Mouse (Mus musculus) Patski (cell line): ENCODE results near the gene Abcf2. TPM values are rescaled to one million over a fixed set of nuclear protein-coding genes. Genes with fewer than 3 reads are reported as not detected.
A peak's percentile ranks its signal among the peaks of the same experiment; 100 is the strongest.
"Not testable (repeated sequence)": the region's sequence is repeated elsewhere in the genome, so short reads cannot be mapped to it uniquely, and the experiment has no call there.

Source experiments
- ATAC-seq: fragments of 100-300 bp; one replicate; pipeline ENCODE4 v1.8.0; 2021
- CTCF ChIA-PET: fragments of 350-600 bp; sonication (Branson Sonifier 250); formaldehyde crosslinking; loops from one replicate; lab custom pipeline; 2022; ENCODE audit warnings: inconsistent platforms; lab: Charles Lee
- POLR2A ChIA-PET: fragments of 350-600 bp; sonication (Branson Sonifier 250); formaldehyde crosslinking; loops from one replicate; lab custom pipeline; 2022; ENCODE audit warnings: antibody characterized with exemption, inconsistent platforms; lab: Charles Lee
- DNase-seq: peaks from one replicate; pipeline ENCODE4 v3.0.0-alpha.2; 2011; ENCODE audit warnings: low read depth, low spot score
- H3K27me3 ChIP-seq: fragments of 371-371 bp; one replicate; pipeline ENCODE4 v1.5.1; 2021
- CTCF ChIP-seq: fragments of 100-300 bp; IDR thresholded peaks from one replicate; pipeline ENCODE4 v1.5.1; 2021
- in situ Hi-C: fragments of 300-500 bp; cut with MboI; formaldehyde crosslinking; loops from 3 replicates; pipeline ENCODE4 v1.11.1; 2018; ENCODE audit warnings: low pct_unique_long_range_greater_than_20kb, mixed read lengths
- polyA plus RNA-seq: library from polyadenylated mRNA; unstranded; gene quantifications from one replicate; pipeline ENCODE4 v1.2.3, GENCODE M21; 2021

Gene Abcf2
- polyA plus RNA-seq, 1 experiment from 2014 or later = 110 TPM

DNA sequence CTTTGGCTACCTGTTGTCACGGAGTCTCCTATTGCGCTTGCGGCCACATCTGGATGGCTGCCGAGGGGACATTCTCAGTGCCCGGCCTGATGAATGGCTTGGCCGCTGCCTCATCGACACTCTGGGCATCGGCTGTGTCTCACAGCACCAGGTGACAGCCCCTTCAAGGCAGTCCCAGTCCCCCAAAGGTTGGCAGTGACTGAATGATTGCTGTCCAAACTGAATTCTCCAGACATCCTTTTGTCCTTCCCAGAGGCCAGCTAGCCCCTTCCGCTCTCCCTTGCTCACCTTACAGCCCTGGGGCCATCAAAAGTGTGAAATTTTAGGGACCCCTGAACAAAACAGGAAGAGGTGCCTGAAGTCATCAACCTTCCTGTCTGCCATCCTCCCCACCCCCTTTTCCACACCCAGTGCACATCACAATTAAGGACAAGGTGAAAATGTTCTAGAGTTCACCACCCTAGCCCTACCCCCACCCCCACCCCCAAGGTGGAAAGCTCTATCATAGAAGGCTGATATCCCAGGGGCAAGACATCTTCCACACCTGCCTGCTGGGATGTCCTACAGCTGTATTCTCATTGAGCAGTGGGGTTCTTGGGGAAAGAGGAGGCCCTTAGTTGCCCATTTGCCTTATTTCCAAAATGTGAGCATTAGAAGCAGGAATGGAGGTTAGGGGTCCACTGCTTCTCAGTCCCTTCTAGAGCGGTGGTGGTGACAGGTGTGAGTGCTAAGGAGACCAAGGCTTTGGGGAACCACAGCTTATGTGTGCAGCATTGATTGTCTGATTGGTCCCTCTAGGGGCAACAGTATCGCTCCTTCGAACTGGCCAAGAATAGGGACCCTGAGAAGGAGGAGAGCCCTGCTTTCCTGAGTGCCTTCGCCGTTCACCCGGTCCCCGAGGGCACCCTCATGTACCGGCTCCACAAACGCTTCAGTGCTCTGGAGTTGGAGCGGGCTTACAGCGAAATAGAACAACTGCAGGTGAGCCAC, 12.5 kb upstream of the Abcf2 start:
- TF ChIP-seq CTCF = no peak
- in situ Hi-C loops = no loop called here

DNA sequence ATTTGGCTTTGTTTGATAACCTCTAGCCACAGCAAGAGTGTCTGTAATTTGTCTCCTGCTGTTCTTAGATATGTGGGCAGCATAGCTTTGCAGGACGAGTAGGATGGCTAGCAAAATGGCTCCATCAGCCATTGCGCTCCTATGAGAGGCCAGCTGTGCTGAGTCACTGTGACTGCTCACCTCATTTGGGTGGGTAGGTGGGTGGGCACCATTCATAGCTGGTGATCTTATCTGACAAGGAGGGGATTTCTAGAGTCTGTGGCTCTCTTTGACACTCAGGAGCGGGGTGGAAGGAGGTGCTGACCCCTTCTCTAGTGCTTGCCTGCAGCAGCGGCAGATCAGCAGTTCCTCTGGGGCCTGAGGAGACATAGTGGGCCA, 9.9 kb upstream of the Abcf2 start:
- in situ Hi-C loops = no loop called here
- ATAC-seq = peak; percentile 4
- CTCF ChIA-PET = interaction anchor here (7.2 kb wide), 1 partner anchor 9 kb away, joined by 49 read pairs; no protein-coding TSS in a partner anchor

More for the DNA sequence above, 12.5 kb upstream of the Abcf2 start:
- H3K27me3 ChIP-seq = no peaks in the 10 kb centered on the region
- ChIA-PET CTCF (interaction anchor here (7.2 kb wide), 1 partner anchor 6 kb away, joined by 49 read pairs; no protein-coding TSS in a partner anchor), POLR2A (interaction anchor here (0.6 to 1.6 kb wide), 3 partner anchors 12 to 98 kb away, joined by 3 to 4 read pairs (median 3); no protein-coding TSS in a partner anchor)
- ATAC-seq (no peak), DNase-seq (no peak)

DNA sequence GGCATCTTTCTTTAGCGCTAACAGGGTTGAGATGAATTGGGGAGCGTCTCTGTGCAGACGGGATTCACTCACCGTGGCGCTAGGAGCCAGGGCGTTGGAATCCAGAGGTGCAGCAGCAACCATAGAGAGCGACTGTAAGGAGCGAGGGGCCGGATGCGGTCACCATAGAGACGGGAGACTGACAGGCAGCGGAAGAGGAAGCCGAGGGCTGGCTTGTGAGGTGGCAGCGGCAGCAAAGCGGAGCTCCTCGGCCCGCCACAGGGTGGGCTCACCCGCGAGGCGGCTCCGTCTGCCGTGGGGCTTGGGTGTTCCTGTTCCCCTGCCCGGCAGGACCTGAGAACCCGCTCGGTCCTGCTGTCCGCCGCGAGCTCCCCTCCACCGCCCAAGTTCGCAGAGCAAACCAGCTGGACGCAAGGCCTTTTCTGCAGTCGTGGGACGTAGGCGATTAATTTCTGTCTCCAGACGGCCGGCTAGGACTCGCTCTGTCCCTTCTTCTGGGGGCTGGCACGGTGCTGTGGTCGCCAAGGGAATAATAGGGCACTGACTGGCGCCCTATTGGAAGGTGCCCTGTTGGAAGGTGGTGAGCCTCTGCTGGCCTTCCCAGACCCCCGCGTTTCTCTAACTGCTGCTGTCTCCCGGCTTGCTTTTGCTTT, 9.4 kb upstream of the Abcf2 start, which contains the start of gene Chpf2:
Gene Chpf2, plus strand, starts transcription at position 195 of the 653 bp plus-strand sequence.
- POLR2A ChIA-PET = interaction anchor here (0.7 to 1.5 kb wide), 6 partner anchors 10 to 161 kb away, joined by 3 to 5 read pairs (median 4); partner anchors contain the start of gene Abcf2
- no peak for TF ChIP-seq CTCF
- DNase-seq (no peak), ATAC-seq (peak; percentile 67)
- CTCF ChIA-PET = interaction anchor here (7.2 kb wide), 1 partner anchor 9 kb away, joined by 49 read pairs; no protein-coding TSS in a partner anchor
- no peaks in the 10 kb centered on the region for H3K27me3 ChIP-seq
- in situ Hi-C loops = no loop called here

More for the DNA sequence above, 9.9 kb upstream of the Abcf2 start:
- POLR2A ChIA-PET = interaction anchor here (1.0 to 1.5 kb wide), 4 partner anchors 10 to 162 kb away, joined by 3 to 5 read pairs (median 4); partner anchors contain the start of gene Abcf2
- no peak for DNase-seq
- no peaks in the 10 kb centered on the region for H3K27me3 ChIP-seq
- TF ChIP-seq CTCF = no peak

DNA sequence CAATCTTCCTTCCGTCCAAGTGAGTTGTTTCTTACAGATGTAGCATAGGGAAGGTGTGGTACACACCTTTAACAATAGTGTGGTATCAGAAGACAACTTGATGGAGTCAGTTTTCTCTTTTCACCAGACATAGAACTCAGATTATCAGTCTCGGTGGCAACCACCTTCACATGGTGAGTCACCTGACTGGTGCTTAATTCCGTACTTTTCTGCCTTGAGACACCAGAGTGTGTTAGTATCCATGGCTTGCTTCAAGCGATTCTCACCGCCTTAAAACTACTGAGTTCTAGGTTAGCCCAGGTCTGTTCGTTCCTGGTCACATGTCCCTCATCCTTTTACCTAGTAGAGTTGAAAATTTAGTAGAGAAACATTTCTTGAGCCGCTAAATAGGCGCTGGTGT, 8.8 kb upstream of the Abcf2 start:
- ATAC-seq = no peak
- CTCF ChIA-PET = interaction anchor here (7.2 kb wide), 1 partner anchor 10 kb away, joined by 49 read pairs; no protein-coding TSS in a partner anchor
- POLR2A ChIA-PET = interaction anchor here (0.7 to 1.5 kb wide), 5 partner anchors 9 to 17 kb away, joined by 4 to 5 read pairs (median 4); partner anchors contain the start of gene Abcf2

DNA sequence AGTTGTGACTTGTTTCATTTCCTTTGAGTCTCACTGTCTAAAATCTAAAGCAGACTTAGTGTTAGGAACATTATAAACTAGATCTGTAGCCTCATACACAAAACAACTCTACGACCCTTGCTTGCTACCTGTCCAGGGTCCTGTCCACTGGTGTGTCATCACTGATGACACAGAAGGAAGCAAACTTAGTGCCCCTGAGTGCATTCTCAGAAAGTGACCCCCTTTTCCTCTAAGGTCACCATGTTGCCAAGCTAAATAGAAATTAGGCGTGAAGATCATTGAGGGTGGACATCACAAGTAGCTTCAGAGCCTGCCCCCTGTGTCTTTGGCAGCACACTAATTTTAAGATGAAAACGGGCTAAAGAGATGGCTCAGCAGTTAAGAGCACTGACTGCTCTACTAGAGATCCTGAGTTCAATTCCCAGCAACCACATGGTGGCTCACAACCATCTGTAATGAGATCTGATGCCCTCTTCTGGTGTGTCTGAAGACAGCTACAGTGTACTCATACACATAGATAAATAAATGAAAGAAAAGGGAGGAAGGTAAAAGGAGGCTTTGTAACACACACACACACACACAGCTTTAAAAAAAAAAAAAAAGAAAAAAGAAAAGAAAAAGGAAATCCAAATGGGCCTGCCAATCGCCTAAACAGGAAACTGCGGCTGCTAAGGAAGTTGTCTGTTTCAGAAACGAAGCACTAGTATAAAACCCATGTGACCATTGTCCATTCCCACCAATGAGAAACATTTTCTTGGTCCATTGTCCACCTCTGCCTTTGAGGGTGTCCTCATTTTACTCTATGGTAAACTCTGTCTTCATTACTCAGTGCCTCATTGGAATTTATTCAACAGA, 1.1 kb upstream of the Abcf2 start:
- ATAC-seq = no peak
- CTCF ChIA-PET = interaction anchor here (2.1 kb wide), 1 partner anchor 19 kb away, joined by 9 read pairs; no protein-coding TSS in a partner anchor
- H3K27me3 ChIP-seq = no peaks in the 10 kb centered on the region
- in situ Hi-C loops = no loop called here
- DNase-seq = no peak
- POLR2A ChIA-PET = interaction anchor here (0.6 to 1.4 kb wide), 2 partner anchors 38 to 591 kb away, joined by 3 read pairs; partner anchors contain the start of gene Asb10
- TF ChIP-seq CTCF = no peak

More for the DNA sequence above, 8.8 kb upstream of the Abcf2 start:
- in situ Hi-C loops = no loop called here
- H3K27me3 ChIP-seq = no peaks in the 10 kb centered on the region
- DNase-seq = no peak
- TF ChIP-seq CTCF = no peak

DNA sequence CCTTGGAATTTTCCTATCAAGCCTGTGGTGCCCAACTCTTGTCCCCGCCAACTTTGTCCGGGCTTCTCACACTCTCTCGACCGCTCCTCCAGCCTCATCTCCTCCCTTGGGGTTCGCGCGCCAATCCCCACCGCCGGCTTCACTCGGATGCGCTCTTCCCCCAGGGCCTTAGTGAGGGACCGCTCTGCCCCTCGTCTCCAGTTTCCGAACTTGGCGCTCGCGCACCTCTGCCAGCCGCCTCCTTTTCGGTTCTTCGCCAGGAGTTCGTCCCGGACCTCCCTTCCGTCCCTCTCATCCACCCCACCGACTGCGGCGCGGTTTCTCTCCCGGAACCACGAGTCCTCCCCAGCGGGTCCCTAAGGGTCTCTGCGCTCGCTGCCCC, 475 bp downstream of the Abcf2 start:
- peak; percentile 44 for ATAC-seq
- in situ Hi-C loops = no loop called here
- no peaks in the 10 kb centered on the region for H3K27me3 ChIP-seq
- ChIA-PET POLR2A (interaction anchor here (0.9 to 1.4 kb wide), 3 partner anchors 10 to 36 kb away, joined by 3 to 4 read pairs (median 3); partner anchors contain the start of genes Asb10 and Chpf2), CTCF (interaction anchor here (2.1 kb wide), 1 partner anchor 21 kb away, joined by 9 read pairs; no protein-coding TSS in a partner anchor)
- DNase-seq = no peak
- TF ChIP-seq CTCF = no peak

GRCm38 (mm10) chr5:24575948-24576347, 1.3 kb downstream of the Abcf2 start:
- DNase-seq (no peak), ATAC-seq (no peak)
- no peaks in the 10 kb centered on the region for H3K27me3 ChIP-seq
- CTCF ChIA-PET = interaction anchor here (1.0 to 1.3 kb wide), 3 partner anchors 12 to 22 kb away, joined by 3 to 6 read pairs (median 3); no protein-coding TSS in a partner anchor
- TF ChIP-seq CTCF = no peak
- in situ Hi-C loops = no loop called here
- POLR2A ChIA-PET = interaction anchor here (0.6 kb wide), 1 partner anchor 14 kb away, joined by 3 read pairs; no protein-coding TSS in a partner anchor

DNA sequence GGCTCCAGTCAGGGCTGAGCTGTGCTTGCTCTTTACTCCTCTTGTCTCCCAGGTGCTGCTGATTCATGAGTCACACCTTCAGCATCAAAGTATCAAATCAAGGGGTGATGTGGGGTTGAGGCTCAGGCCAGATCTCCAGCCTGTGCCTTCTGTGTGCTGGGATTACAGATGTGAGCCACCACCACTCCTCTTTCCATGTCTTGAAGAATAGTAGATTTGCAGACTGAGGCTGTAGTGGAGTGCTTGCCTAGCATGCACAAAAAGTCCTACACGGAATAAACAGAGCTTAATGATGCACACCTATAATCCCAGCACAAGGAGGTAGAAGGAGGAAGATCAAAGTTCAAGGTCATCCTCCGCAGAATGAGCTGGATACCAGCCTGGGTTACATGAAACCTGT, 20.6 kb downstream of the Abcf2 start, which contains the start of gene 4931409K22Rik:
Gene 4931409K22Rik, minus strand, starts transcription at position 101 of the 400 bp plus-strand sequence.
- in situ Hi-C loops = no loop called here
- POLR2A ChIA-PET = no interaction called here
- TF ChIP-seq CTCF = no peak
- peaks cover 6% of the 10 kb centered on the region for H3K27me3 ChIP-seq
- no peak for DNase-seq
- ATAC-seq = no peak
- CTCF ChIA-PET = interaction anchor here (1.4 to 1.6 kb wide), 2 partner anchors 10 to 26 kb away, joined by 3 to 4 read pairs; no protein-coding TSS in a partner anchor

GRCm38 (mm10) chr5:24555335-24555734, 21.9 kb downstream of the Abcf2 start:
- ATAC-seq, POLR2A ChIA-PET, in situ Hi-C loops, CTCF ChIA-PET, DNase-seq, H3K27me3 ChIP-seq: not testable (repeated sequence)
